17 mouse cellular contexts compared by ENCODE assay signal in genomic region chr11:87060410-87060809, GRCm38 (mm10). TPM values are rescaled to one million over a fixed set of nuclear protein-coding genes. Genes with fewer than 3 reads are reported as not detected.
"Had no signal": no experiment of that assay in that cellular context is flagged by ENCODE, and none has a peak within 500 bp of the region (broad histone marks: within the 10 kb centered on the region; RNA-seq: fewer than 3 reads in every experiment).

No protein-coding gene starts in this region.

- H3K27me3 ChIP-seq: neural tube, embryonic 13.5 days; neural tube, embryonic 15.5 days; stomach, embryonic 15.5 days had no signal

- DNase-seq: retina, postnatal 1 day; right cerebral cortex, adult 18-20 months; right cerebral cortex, postnatal 14 days; right cerebral cortex, postnatal 25 days; right cerebral cortex, postnatal 4 days; spleen, adult 18-20 months; thymus, adult 18-20 months; thymus, adult 2 months; thymus, postnatal 14 days; thymus, postnatal 25 days; thymus, postnatal 36 days; thymus, postnatal 4 days had no signal

- H3K4me3 ChIP-seq: neural tube, embryonic 13.5 days; neural tube, embryonic 15.5 days; stomach, embryonic 15.5 days had no signal

- H3K27ac ChIP-seq: neural tube, embryonic 13.5 days; neural tube, embryonic 15.5 days; stomach, embryonic 15.5 days; stomach, postnatal 0 days had no signal

- H3K36me3 ChIP-seq: stomach, embryonic 15.5 days had no signal

- H3K4me1 ChIP-seq: neural tube, embryonic 15.5 days; stomach, embryonic 15.5 days had no signal

- H3K4me2 ChIP-seq: neural tube, embryonic 13.5 days; neural tube, embryonic 15.5 days; stomach, embryonic 15.5 days had no signal

- H3K9ac ChIP-seq: neural tube, embryonic 13.5 days; neural tube, embryonic 15.5 days; stomach, embryonic 15.5 days had no signal

- H3K9me3 ChIP-seq: neural tube, embryonic 13.5 days; neural tube, embryonic 15.5 days; stomach, embryonic 15.5 days had no signal

RNA-seq across cellular contexts. Expression of gene Gdpd1, which starts 13.5 kb away (rescaled TPM):
- total RNA-seq: neutrophil, adult 5-6 weeks had no signal
